Mouse (Mus musculus) kidney, adult 2 months (tissue): ENCODE data around the gene Wdr72.

Experiments
- CTCF ChIP-seq: fragments of 200-500 bp; conservative IDR thresholded peaks from 2 replicates; pipeline ENCODE4 v1.5.1; 2011; ENCODE audit warnings: low read depth, mild to moderate bottlenecking, control low read depth, low read length, moderate library complexity, mixed read lengths; ENCODE audit not compliant: insufficient read depth, insufficient read length
- POLR2A ChIP-seq: fragments of 200-500 bp; IDR thresholded peaks from one replicate; pipeline ENCODE4 v1.6.1; 2011; ENCODE audit warnings: low read depth, low read length, control low read depth

DNA sequence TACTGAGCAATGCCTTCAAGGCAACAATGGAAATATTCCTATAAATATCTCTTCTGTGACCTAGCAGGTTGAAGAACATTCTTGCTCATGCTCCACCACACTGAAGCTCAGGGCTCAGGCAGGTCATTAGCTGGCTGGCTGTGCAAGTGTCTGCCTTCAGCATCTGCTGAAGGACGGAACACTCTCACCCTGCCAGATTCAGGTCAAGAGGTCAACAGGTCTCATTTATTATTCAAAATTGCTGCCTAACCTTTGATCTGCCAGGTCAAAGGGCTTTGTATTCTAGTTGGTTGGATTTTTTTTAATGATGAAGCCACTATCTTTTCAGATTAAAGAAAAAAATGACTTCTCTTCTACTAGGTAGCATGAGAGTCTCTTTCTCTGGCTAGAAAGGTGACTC lies 139.3 kb downstream of the Wdr72 start:
- no peak for TF ChIP-seq POLR2A
- TF ChIP-seq CTCF: no peak
